Mouse (Mus musculus) ES-Bruce4 (cell line): ENCODE measurements around the gene Glis3.

Experiments
- EP300 ChIP-seq: IDR thresholded peaks from 2 replicates; pipeline ENCODE4 v1.6.1; 2011; ENCODE audit warnings: low read depth, low read length; ENCODE audit not compliant: insufficient read depth
- POLR2A ChIP-seq: IDR thresholded peaks from one replicate; pipeline ENCODE4 v1.8.1; 2011; ENCODE audit warnings: low read length; ENCODE audit not compliant: insufficient read depth

DNA sequence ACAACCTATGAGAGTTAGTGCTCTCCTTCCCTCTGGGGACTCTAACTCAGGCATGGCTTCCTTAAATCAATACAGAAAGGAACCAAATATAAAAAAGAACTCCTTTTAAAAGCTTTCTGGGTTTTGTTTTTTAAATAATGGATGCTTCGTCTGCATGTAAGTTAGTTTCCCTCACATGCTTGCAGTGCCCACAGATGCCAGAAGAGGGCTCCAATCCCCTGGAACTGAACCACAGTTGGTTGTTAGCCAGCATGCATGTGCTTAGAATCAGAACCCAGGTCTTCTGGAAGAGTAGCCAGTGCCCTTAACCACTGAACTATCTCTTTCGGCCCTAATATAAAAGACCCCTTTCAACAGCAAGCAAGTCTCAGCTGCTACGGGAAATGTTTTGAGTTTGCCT is 132.9 kb downstream of the Glis3 start:
- TF ChIP-seq EP300 (no peak), POLR2A (no peak)
